Mouse (Mus musculus): Measurements from ENCODE around the gene Gprc6a. TPM values are rescaled to one million over a fixed set of nuclear protein-coding genes. Genes with fewer than 3 reads are reported as not detected.

The Gprc6a gene
- not detected in 2 replicates for polyA plus RNA-seq (2015; fragmentation: Nextera tagmentation; extraction: Ambion mirVana)

GRCm38 (mm10) chr10:51631411-51632136 is at the start of gene Gprc6a:
TSS of gene Gprc6a (minus strand) at chr10:51631461.

GRCm38 (mm10) chr10:51677548-51678250 is 46.4 kb upstream of the Gprc6a start, which contains the start of gene Rfx6:
TSS of gene Rfx6 (plus strand) at chr10:51677756.

GRCm38 (mm10) chr10:51590139-51590574 is 41.1 kb downstream of the Gprc6a start, which contains the start of gene Fam162b:
TSS of gene Fam162b (minus strand) at chr10:51590517.

Other genes starting within 250 kb of the Gprc6a start
- 4.1 and 10.0 TPM in 2 replicates for gene Gm49339, start 150.8 kb downstream of the Gprc6a start, polyA plus RNA-seq (2015; fragmentation: Nextera tagmentation; extraction: Ambion mirVana)
- 6.1 and 29.1 TPM in 2 replicates for gene Lilr4b, start 150.8 kb downstream of the Gprc6a start, polyA plus RNA-seq (2015; fragmentation: Nextera tagmentation; extraction: Ambion mirVana)
- gene Lilrb4a, start 140.5 kb downstream of the Gprc6a start, polyA plus RNA-seq (2015; fragmentation: Nextera tagmentation; extraction: Ambion mirVana) = 9.2 and 49.4 TPM in 2 replicates
- 1.9 and 2.3 TPM in 2 replicates for gene Fam162b, start 40.9 kb downstream of the Gprc6a start, polyA plus RNA-seq (2015; fragmentation: Nextera tagmentation; extraction: Ambion mirVana)
- not detected in 2 replicates for gene Rfx6, start 46.3 kb upstream of the Gprc6a start, polyA plus RNA-seq (2015; fragmentation: Nextera tagmentation; extraction: Ambion mirVana)